Mouse (Mus musculus): ENCODE data around the gene Zscan20.

The Zscan20 gene

GRCm38 (mm10) chr4:128609925-128610402, at the start of gene Zscan20:
TSS of gene Zscan20 (minus strand) at chr4:128610098.
- peak; percentile 58 for DNase-seq (ENCODE audit: low spot score)

GRCm38 (mm10) chr4:128655446-128655845, 45.5 kb upstream of the Zscan20 start:
- no peak for DNase-seq (ENCODE audit: low spot score)

- peak; percentile 73 for DNase-seq (ENCODE audit: low spot score)
Observed at GRCm38 (mm10) chr4:128654505-128655381, 44.8 kb upstream of the Zscan20 start, which contains the start of gene Phc2. TSS of gene Phc2 (plus strand) at chr4:128654702.

DNA sequence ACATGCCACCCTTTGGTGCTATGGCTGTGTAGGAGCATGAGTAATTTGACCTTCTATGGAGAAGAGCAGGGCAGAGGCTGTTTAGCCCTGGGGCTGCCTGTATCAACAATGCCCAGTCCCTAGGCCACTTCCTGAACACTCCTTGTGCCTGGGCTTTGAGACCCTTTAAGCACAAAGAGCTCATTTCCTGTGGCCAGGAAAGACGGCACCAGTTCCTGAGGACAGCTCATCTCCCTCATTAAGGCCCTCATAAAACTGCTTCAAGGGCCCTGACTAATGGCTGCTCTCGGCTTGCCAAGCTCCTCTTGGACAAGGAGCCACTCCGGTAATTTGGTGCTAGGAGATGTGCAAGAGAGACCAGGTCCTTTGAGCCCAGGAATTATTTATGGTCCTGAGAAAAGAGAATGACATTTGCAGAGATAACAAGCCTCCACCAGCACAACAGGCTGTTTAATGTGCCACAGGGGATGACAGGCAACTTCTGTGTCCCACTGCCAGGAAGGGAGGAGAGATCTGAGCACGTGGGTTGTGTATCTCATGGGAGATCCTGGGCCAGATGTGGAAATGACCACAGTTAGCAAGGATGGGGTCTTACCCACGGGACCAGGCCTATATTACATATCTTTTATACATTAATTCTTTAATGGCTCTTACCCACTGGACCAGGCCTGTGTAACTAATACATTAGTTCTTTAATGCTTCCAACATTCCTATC, 42.8 kb upstream of the Zscan20 start:
- DNase-seq (ENCODE audit: low spot score): no peak

- DNase-seq (ENCODE audit: low spot score): no peak
Observed at GRCm38 (mm10) chr4:128651530-128651929, 41.6 kb upstream of the Zscan20 start.

- DNase-seq (ENCODE audit: low spot score): no peak
Observed at GRCm38 (mm10) chr4:128648567-128649255, 38.8 kb upstream of the Zscan20 start.

DNA sequence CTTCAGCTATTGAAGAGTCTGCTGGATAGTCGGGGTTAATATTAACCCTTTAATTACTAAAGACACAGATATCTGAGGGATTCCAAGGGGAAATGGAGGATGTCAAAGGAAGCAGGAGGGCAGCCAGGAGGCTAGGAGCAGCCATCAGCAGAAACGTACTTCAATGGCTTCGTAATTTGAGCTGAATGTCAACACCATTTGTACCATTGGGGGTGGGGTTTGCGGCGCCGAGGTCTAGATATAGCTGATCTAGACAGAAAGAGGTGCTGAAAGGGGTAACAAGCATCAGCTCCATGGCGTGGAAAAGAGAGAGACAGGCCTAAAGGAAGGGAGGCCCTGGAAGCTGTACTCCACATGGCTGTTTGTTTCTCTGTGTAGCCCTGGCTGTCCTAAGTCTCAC, 36.9 kb upstream of the Zscan20 start:
- no peak for DNase-seq (ENCODE audit: low spot score)

- no peak for DNase-seq (ENCODE audit: low spot score)
Observed at GRCm38 (mm10) chr4:128645896-128646295, 36.0 kb upstream of the Zscan20 start.

- DNase-seq (ENCODE audit: low spot score): no peak
Observed at GRCm38 (mm10) chr4:128641766-128642717, 32.1 kb upstream of the Zscan20 start.

DNA sequence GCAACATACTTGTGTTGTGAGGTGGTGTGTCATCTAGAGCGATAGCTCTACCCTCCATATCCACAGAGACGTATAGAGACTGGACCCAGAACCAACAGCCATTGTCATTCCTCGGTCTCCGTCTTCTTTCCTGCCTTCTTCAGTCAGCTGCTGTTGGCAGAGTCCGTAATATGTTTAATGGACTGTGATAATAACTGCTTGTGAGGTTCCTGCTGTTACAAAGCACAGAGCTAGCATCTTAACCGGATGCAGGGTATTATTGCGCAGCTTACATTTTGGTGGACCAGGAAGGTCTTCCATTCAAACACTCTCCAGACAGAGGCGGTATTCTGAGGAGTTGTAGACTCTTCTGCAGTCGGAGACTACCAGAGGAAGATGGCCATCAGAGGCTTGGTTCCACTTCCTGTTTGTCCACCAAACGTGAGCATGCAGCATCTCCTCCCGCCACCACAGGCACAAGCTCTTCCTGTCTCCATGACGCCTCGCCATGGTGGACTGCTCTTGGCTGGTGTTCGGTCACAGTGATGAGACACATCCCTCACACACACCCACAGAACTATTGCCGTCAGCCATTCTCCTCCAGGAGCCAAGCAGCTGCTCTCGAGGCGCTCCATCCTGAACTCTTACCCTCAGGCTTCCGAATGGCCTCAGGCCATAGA, 28.5 kb upstream of the Zscan20 start:
- no peak for DNase-seq (ENCODE audit: low spot score)

- no peak for DNase-seq (ENCODE audit: low spot score)
Observed at GRCm38 (mm10) chr4:128637250-128637649, 27.4 kb upstream of the Zscan20 start.

DNA sequence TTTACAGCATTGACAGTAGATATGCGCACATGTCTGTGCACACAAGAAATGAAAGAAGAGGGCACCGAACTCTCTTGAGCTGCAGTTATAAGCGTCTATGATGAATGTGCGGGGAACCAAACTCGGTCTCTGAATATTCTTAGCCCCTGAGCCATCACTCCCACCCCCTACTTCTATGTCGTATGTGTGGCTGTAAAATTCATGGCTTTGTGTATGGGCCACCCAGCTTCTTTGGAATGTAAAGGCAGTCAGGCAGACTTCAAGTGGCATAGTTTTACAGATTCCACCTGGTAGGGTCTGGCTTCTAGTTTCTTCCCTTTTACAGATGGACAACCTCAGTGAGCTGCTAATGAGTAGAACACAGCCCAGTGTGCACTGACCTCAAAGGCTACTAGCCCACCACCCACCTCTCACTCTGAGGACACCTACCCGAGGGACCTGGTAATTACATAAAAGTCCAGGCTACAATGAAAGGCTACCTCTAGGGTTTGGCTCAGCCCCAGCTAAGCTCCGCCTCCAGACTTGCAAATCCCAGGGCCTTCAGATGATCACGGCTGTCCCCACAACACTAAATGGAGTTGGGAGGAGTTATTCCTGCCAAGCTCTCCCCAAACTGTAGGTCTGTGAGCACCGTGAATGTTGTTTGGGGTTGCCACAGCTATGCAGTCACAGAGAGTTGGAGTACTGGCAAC, 26.1 kb upstream of the Zscan20 start:
- DNase-seq (ENCODE audit: low spot score): no peak

GRCm38 (mm10) chr4:128635451-128635850, 25.6 kb upstream of the Zscan20 start:
- DNase-seq (ENCODE audit: low spot score): no peak

GRCm38 (mm10) chr4:128621109-128621508, 11.2 kb upstream of the Zscan20 start:
- DNase-seq (ENCODE audit: low spot score): no peak

- DNase-seq (ENCODE audit: low spot score): no peak
Observed at GRCm38 (mm10) chr4:128620572-128620971, 10.7 kb upstream of the Zscan20 start.

DNA sequence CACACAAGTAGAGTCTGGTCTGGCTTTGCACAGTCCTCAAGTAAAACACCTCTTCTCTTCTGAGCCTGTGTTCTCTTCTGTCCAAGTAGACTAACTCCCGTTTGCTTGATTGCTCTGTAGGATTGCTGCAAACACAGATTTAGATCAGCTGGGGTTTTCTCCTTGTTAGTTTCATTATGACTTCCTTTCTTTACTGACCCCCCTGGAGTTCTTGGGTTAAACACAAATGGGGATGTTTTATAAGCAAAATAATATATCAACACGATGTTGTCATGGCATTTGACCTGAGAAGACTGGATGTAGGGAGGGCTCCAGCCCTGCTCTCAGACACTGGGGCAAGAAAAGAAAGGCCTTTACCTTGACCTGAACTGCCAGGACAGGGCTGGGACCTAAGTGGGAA, 9.1 kb upstream of the Zscan20 start:
- no peak for DNase-seq (ENCODE audit: low spot score)

DNA sequence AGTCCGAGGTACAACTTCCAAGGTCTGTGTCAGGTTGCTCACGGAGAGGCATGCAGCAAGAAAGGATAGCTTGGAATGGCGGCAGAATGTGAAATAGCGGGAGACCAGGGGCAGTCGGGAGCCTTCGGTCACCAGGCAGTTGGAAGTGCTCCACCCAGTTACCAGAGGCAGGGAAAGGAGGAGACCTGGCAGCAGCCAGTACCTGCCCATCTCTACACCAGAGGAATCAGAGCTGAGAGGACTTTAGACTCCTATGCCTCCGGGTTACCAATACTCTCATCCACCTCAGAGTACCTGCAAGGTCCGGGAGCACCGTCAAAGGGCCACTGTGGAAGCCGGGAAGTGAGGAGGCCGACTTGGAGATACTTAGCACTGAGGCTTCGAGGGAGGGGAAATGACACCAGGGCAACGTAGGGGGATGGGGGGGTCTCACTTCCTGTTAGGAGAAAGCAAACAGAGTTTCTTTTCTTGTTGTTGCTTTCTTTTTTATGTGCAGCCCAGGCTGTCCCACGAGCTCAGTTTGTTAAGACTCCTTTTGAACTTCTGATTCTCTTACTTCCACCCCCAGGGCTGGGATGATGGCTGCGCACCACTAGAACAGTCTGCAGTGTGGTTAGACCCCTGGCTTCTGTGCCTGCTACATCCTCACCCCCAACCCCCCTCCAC, 8.5 kb upstream of the Zscan20 start, which contains the start of gene Tlr12:
Tlr12 (minus strand) TSS at position 374 of the 666 bp plus-strand sequence.
- DNase-seq (ENCODE audit: low spot score): no peak

DNA sequence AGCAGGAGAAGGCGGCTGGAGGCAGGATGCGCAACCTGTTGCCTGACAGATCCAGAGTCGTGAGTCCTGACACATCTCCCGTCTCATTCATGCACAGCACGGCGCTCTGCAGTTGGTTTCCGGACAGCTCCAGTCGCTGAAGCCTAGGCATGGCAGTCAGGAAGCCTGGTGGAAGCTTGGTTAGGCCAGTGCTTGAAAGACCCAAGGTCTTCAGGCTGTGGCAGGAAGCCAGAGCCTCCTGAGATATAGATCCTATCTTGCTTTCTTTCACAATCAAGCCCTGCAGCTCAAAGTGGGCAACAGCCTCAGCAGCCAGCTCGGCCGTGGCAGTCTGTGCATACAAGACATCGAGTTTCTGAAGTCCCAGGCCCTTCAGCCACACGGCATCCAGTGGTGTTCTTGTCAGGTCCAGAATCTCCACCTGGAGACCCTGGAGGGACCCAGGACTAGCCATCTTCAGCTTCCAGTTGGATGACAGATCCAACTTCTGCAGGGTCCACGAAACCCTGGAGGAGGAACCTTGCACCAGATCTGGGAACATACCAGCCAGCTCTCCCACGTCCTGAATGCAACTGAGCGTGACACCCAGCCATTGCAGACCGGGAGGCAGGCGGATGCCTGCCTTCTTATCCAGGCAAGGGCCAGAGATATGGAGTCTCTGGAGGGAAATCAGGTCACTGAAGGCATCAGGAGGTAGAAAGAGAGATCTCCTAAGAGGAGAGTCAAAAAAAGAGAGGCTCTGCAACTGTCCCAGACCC, 7.6 kb upstream of the Zscan20 start:
- no peak for DNase-seq (ENCODE audit: low spot score)

DNA sequence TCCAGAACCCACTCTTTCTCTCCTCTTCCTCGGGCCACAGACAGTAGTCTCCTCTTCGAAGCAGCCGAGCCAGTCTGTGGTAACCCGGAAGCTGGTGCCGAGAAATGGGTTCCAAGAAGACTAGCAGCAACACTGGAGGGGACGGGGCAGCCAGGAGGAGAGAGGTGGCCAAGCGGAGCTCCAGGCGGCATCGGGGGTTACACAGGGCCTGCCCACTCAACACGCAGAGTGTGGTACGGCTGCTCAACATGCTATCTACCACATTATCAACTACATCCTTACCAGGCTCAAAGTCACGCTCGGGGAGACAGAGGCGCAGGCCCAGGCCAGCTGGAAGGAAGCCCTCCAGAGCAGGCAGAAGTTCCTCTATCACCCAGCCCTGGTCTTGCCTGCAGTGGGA, 5.9 kb upstream of the Zscan20 start:
- no peak for DNase-seq (ENCODE audit: low spot score)
